Mouse (Mus musculus) myocyte (in vitro differentiated cells): ENCODE measurements around the gene Mical3. TPM values are rescaled to one million over a fixed set of nuclear protein-coding genes. Genes with fewer than 3 reads are reported as not detected.
A peak's percentile ranks its signal among the peaks of the same experiment; 100 is the strongest.

ENCODE experiments used
- H3K27me3 ChIP-seq: one replicate; pipeline ENCODE4 v1.6.1; 2011; ENCODE audit not compliant: control insufficient read depth, insufficient read depth, insufficient read length
- H3K36me3 ChIP-seq: one replicate; pipeline ENCODE4 v1.6.1; 2011; ENCODE audit not compliant: control insufficient read depth, insufficient read depth
- H3K4me2 ChIP-seq: one replicate; pipeline ENCODE4 v1.6.1; 2011; ENCODE audit warnings: low read depth, control low read depth
- H3K4me3 ChIP-seq: one replicate; pipeline ENCODE4 v1.5.1; 2011; ENCODE audit warnings: mild to moderate bottlenecking, control low read depth, moderate library complexity
- H3K79me2 ChIP-seq: one replicate; pipeline ENCODE4 v1.6.1; 2011; ENCODE audit not compliant: control insufficient read depth, insufficient read depth
- H3ac ChIP-seq: one replicate; pipeline ENCODE4 v1.6.1; 2011; ENCODE audit not compliant: control insufficient read depth, insufficient read length
- CEBPB ChIP-seq: IDR thresholded peaks from 2 replicates; pipeline ENCODE4 v1.6.1; 2011; ENCODE audit warnings: mild to moderate bottlenecking, moderate library complexity; ENCODE audit not compliant: poor library complexity, insufficient read depth, severe bottlenecking
- E2F4 ChIP-seq: IDR thresholded peaks from one replicate; pipeline ENCODE4 v1.6.1; 2011; ENCODE audit warnings: mild to moderate bottlenecking, control low read depth, moderate library complexity; ENCODE audit not compliant: insufficient read depth
- MAX ChIP-seq: IDR thresholded peaks from one replicate; pipeline ENCODE4 v1.6.1; 2011; ENCODE audit warnings: low read depth, mild to moderate bottlenecking, control low read depth
- MYOD1 ChIP-seq, 3 experiments: IDR thresholded peaks; one replicate each; pipeline ENCODE4 v1.6.1; 2011; ENCODE audit warnings: control low read depth in 2 of 3, low read depth in 2 of 3, mild to moderate bottlenecking in 2 of 3, moderate library complexity in 1 of 3; ENCODE audit not compliant: insufficient read length in 2 of 3, control insufficient read depth in 1 of 3
- MYOG ChIP-seq, 3 experiments: IDR thresholded peaks; one replicate each; pipeline ENCODE4 v1.6.1; 2011; ENCODE audit warnings: control low read depth in 2 of 3, low read depth in 2 of 3, mild to moderate bottlenecking in 2 of 3; ENCODE audit not compliant: insufficient read length in 2 of 3, control insufficient read depth in 1 of 3, insufficient read depth in 1 of 3
- POLR2A ChIP-seq: IDR thresholded peaks from one replicate; pipeline ENCODE4 v1.6.1; 2011; ENCODE audit warnings: low read depth, mild to moderate bottlenecking, control low read depth, moderate library complexity; ENCODE audit not compliant: insufficient read length
- POLR2AphosphoS2 ChIP-seq: IDR thresholded peaks from one replicate; pipeline ENCODE4 v1.6.1; 2011; ENCODE audit warnings: low read depth, control low read depth; ENCODE audit not compliant: insufficient read length
- REST ChIP-seq: IDR thresholded peaks from one replicate; pipeline ENCODE4 v1.6.1; 2011; ENCODE audit warnings: mild to moderate bottlenecking, control low read depth, moderate library complexity; ENCODE audit not compliant: insufficient read depth, insufficient read length
- SRF ChIP-seq: IDR thresholded peaks from one replicate; pipeline ENCODE4 v1.6.1; 2011; ENCODE audit warnings: low read depth; ENCODE audit not compliant: control insufficient read depth, insufficient read length
- TCF12 ChIP-seq: IDR thresholded peaks from one replicate; pipeline ENCODE4 v1.6.1; 2011; ENCODE audit warnings: mild to moderate bottlenecking, control low read depth; ENCODE audit not compliant: poor library complexity, insufficient read depth, severe bottlenecking
- TCF3 ChIP-seq: IDR thresholded peaks from one replicate; pipeline ENCODE4 v1.6.1; 2011; ENCODE audit warnings: low read depth, control low read depth; ENCODE audit not compliant: insufficient read length
- USF1 ChIP-seq: IDR thresholded peaks from one replicate; pipeline ENCODE4 v1.6.1; 2011; ENCODE audit warnings: low read depth, mild to moderate bottlenecking, control low read depth, moderate library complexity
- polyA plus RNA-seq: library from polyadenylated mRNA; unstranded; fragments of >200 nt; fragmentation: generic; extraction: Trizol; gene quantifications from one replicate; pipeline ENCODE4 v1.2.1, GENCODE M21; 2012; ENCODE audit warnings: missing spikeins

The Mical3 gene
- polyA plus RNA-seq, 1 experiment: 17.7 TPM

DNA sequence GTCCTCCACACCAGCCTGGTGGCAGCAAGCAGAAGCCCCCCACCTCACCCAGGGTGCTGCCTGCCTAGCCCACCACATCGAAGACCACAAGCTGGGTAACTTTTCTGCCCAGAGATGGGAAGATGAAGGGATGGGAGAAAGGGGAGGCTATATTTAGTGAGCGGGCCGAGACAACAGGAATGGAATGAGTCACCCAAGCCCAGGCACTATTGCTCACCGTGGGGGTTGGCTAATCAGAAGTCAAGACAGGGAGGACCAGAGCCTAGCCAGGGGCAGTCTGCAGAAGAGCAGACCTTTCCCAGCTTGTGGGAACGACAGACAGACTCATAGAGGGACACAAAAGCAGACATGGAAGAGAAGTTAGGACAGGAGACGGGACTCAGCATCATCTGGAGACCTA lies 64.0 kb downstream of the Mical3 start:
- Histone ChIP-seq H3K4me2 (peak overlapping the region; percentile 72), H3K27me3 (no peaks in the 10 kb centered on the region), H3K4me3 (no peak overlapping the region), H3K79me2 (peaks cover 24% of the 10 kb centered on the region), H3K36me3 (no peaks in the 10 kb centered on the region), H3ac (no peak overlapping the region)
- 0 out of 2 replicates have a peak, but pooled peaks have one; percentile 36 for TF ChIP-seq CEBPB
- TF ChIP-seq E2F4: no peak

DNA sequence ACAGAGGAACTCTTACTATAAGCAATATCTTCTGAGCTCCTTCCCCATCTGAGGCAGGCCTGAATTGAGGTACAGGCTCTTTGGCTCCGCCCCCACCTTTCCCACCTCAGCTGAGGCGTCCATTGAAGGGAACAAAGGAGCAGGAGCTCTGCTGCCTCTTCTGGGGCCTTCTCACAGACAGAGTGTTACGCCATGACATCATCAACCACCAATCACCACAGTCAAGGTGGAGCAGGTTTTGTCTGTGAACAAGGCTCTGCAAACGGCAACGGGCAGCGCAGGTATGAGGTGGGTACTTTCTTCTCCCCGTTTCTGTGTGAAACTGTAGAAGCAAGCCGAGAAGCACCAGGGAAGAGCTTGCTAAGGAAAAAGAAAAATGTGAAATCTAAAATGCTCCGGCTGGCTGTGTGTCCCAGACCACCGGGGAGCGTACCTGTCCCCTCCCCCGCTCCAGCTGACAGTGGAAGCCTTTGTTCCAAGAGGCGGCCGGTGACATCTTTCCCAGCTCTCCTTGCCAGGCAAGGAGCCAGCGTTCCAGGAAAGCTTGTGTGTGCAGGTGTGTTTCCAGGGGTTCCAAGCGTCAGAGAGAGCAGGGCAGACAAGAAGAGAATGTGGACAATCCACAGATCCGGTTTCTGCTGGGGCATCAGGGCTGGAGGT lies 66.3 kb downstream of the Mical3 start:
- H3ac ChIP-seq: no peak overlapping the region
- no peaks in the 10 kb centered on the region for H3K36me3 ChIP-seq
- H3K4me2 ChIP-seq: no peak overlapping the region
- no peak overlapping the region for H3K4me3 ChIP-seq
- H3K79me2 ChIP-seq: peaks cover 16% of the 10 kb centered on the region
- H3K27me3 ChIP-seq: no peaks in the 10 kb centered on the region
- TF ChIP-seq E2F4: no peak
- no peak for TF ChIP-seq MAX
- no peak for TF ChIP-seq REST
- no peak for TF ChIP-seq MYOD1 (IDR thresholded peaks at IDR 0.05; ENCODE audit: control insufficient read depth in 1 of 3, insufficient read length in 2 of 3, low read depth in 2 of 3)
- TF ChIP-seq MYOG (IDR thresholded peaks at IDR 0.05; ENCODE audit: control insufficient read depth in 1 of 3, insufficient read depth in 1 of 3, insufficient read length in 2 of 3, low read depth in 2 of 3): no peak
- TF ChIP-seq USF1: no peak
- no peak for TF ChIP-seq POLR2AphosphoS2
- TF ChIP-seq SRF: no peak
- TF ChIP-seq TCF3: no peak
- no peak for TF ChIP-seq CEBPB
- TF ChIP-seq TCF12: no peak
- TF ChIP-seq POLR2A: no peak

GRCm38 (mm10) chr6:121063771-121064170 lies 67.0 kb downstream of the Mical3 start:
- Histone ChIP-seq H3K4me3 (no peak overlapping the region), H3K4me2 (no peak overlapping the region), H3K27me3 (no peaks in the 10 kb centered on the region), H3ac (no peak overlapping the region), H3K79me2 (peaks cover 16% of the 10 kb centered on the region), H3K36me3 (no peaks in the 10 kb centered on the region)
- no peak for TF ChIP-seq TCF12

DNA sequence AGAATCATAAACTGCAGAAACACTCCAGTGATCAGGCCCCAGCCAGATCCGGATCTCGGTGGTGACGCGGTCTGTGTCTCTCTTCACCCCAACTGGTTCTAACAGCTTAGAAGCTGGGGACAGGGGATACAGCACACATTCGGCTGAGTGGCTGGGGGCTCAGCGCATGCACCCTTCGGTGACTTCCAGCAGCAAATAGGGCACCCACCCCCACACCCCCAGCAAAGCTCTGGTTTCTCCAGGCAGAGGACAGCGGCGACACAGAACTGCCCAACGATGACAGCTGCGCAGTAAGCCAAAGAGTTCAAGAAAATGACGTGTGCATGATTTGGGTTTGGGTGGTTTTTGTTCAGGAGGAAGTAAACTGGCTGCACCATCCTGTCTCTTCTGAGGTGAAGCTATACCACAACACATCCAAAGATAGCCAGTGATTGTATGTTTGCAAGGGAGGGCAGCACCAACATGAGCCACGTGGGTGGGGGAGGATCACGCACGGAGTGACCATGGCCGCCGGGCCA lies 67.8 kb downstream of the Mical3 start:
- Histone ChIP-seq H3ac (no peak overlapping the region), H3K79me2 (peaks cover 13% of the 10 kb centered on the region), H3K4me3 (no peak overlapping the region), H3K36me3 (no peaks in the 10 kb centered on the region), H3K4me2 (no peak overlapping the region), H3K27me3 (no peaks in the 10 kb centered on the region)
- TF ChIP-seq POLR2A: no peak
- no peak for TF ChIP-seq MAX
- no peak for TF ChIP-seq TCF3
- no peak for TF ChIP-seq MYOD1 (IDR thresholded peaks at IDR 0.05; ENCODE audit: control insufficient read depth in 1 of 3, insufficient read length in 2 of 3, low read depth in 2 of 3)
- TF ChIP-seq E2F4: no peak
- no peak for TF ChIP-seq REST
- no peak for TF ChIP-seq SRF
- no peak for TF ChIP-seq MYOG (IDR thresholded peaks at IDR 0.05; ENCODE audit: control insufficient read depth in 1 of 3, insufficient read depth in 1 of 3, insufficient read length in 2 of 3, low read depth in 2 of 3)
- no peak for TF ChIP-seq POLR2AphosphoS2
- TF ChIP-seq CEBPB: no peak
- TF ChIP-seq USF1: no peak
- TF ChIP-seq TCF12: no peak

DNA sequence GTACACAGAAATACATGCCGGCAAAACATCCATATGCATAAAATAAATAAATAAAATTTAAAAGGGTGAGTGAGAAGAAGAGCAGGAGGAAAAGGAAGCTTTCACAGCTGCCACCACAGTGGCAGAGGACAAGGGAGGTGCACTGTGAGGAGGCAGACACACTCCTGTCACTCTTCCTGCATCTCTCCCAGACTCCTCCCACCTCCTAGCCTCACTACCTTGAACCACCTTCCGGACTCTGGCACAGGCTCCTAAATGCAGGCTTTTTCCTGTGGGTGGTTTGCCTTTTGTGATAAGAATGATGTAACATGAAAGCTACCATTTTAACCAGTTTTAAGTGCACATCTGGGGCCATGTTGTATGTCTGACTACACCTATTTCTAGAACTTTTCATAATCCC lies 72.8 kb downstream of the Mical3 start:
- TF ChIP-seq MAX: no peak
- TF ChIP-seq MYOD1 (IDR thresholded peaks at IDR 0.05; ENCODE audit: control insufficient read depth in 1 of 3, insufficient read length in 2 of 3, low read depth in 2 of 3): no peak
- no peak for TF ChIP-seq TCF12
- TF ChIP-seq MYOG (IDR thresholded peaks at IDR 0.05; ENCODE audit: control insufficient read depth in 1 of 3, insufficient read depth in 1 of 3, insufficient read length in 2 of 3, low read depth in 2 of 3): no peak
- no peak for TF ChIP-seq TCF3
- TF ChIP-seq POLR2AphosphoS2: no peak
- no peak for TF ChIP-seq USF1
- no peak for TF ChIP-seq SRF
- TF ChIP-seq E2F4: no peak
- TF ChIP-seq POLR2A: no peak
- TF ChIP-seq REST: no peak
- TF ChIP-seq CEBPB: no peak
- Histone ChIP-seq H3K4me2 (no peak overlapping the region), H3K27me3 (no peaks in the 10 kb centered on the region)

More for the DNA sequence above, 72.8 kb downstream of the Mical3 start:
- no peaks in the 10 kb centered on the region for H3K79me2 ChIP-seq
- no peak overlapping the region for H3K4me3 ChIP-seq
- no peak overlapping the region for H3ac ChIP-seq
- no peaks in the 10 kb centered on the region for H3K36me3 ChIP-seq
